Mouse (Mus musculus): ENCODE results near the gene Mdm2.

- TF ChIP-seq EP300 (IDR thresholded peaks at IDR 0.05; ENCODE audit: low read depth) (no peak), CTCF (IDR thresholded peaks at IDR 0.05; ENCODE audit: low read depth) (no peak)
Measured at GRCm38 (mm10) chr10:117650042-117650655, 60.4 kb downstream of the Mdm2 start.
